Mouse (Mus musculus) fibroblast of lung, adult 2 months (primary cell): ENCODE data around the gene Trp53i11.

Experiments used
- DNase-seq: peaks from one replicate; pipeline ENCODE4 v3.0.0-alpha.2; 2011; ENCODE audit warnings: low read depth

Trp53i11 gene

GRCm38 (mm10) chr2:93172460-93172859 lies 14.9 kb upstream of the Trp53i11 start:
- DNase-seq: no peak

- DNase-seq: no peak
Observed at GRCm38 (mm10) chr2:93174159-93174558, 13.2 kb upstream of the Trp53i11 start.

- DNase-seq: no peak
Observed at GRCm38 (mm10) chr2:93175278-93175677, 12.1 kb upstream of the Trp53i11 start.

- no peak for DNase-seq
Observed at GRCm38 (mm10) chr2:93175721-93176120, 11.6 kb upstream of the Trp53i11 start.

GRCm38 (mm10) chr2:93176193-93176798 lies 11.1 kb upstream of the Trp53i11 start:
- no peak for DNase-seq

- DNase-seq: no peak
Observed at GRCm38 (mm10) chr2:93176871-93177667, 10.3 kb upstream of the Trp53i11 start.

- DNase-seq: no peak
Observed at GRCm38 (mm10) chr2:93177668-93178312, 9.6 kb upstream of the Trp53i11 start.

- no peak for DNase-seq
Observed at GRCm38 (mm10) chr2:93178313-93178677, 9.1 kb upstream of the Trp53i11 start.

GRCm38 (mm10) chr2:93179603-93180002 lies 7.7 kb upstream of the Trp53i11 start:
- no peak for DNase-seq

GRCm38 (mm10) chr2:93180077-93180844 lies 7.1 kb upstream of the Trp53i11 start:
- no peak for DNase-seq

- no peak for DNase-seq
Observed at GRCm38 (mm10) chr2:93182859-93183258, 4.5 kb upstream of the Trp53i11 start.

- no peak for DNase-seq
Observed at GRCm38 (mm10) chr2:93188020-93188760, 842 bp downstream of the Trp53i11 start.

GRCm38 (mm10) chr2:93188761-93189458 lies 1.6 kb downstream of the Trp53i11 start:
- DNase-seq: no peak

- DNase-seq: no peak
Observed at GRCm38 (mm10) chr2:93190771-93191487, 3.6 kb downstream of the Trp53i11 start.

GRCm38 (mm10) chr2:93191488-93192181 lies 4.3 kb downstream of the Trp53i11 start:
- no peak for DNase-seq

GRCm38 (mm10) chr2:93192182-93192560 lies 4.8 kb downstream of the Trp53i11 start:
- no peak for DNase-seq

GRCm38 (mm10) chr2:93192671-93193080 lies 5.3 kb downstream of the Trp53i11 start:
- DNase-seq: no peak

- DNase-seq: no peak
Observed at GRCm38 (mm10) chr2:93193806-93194205, 6.5 kb downstream of the Trp53i11 start.

GRCm38 (mm10) chr2:93198846-93199245 lies 11.5 kb downstream of the Trp53i11 start:
- DNase-seq: no peak

GRCm38 (mm10) chr2:93199531-93199974 lies 12.2 kb downstream of the Trp53i11 start:
- no peak for DNase-seq
